Mouse (Mus musculus) neural tube, embryonic 10.5 days (tissue): ENCODE data around the gene Sod1.
"Not testable (repeated sequence)": the region's sequence is repeated elsewhere in the genome, so short reads cannot be mapped to it uniquely, and the experiment has no call there.

Source experiments
- DNase-seq: peaks from one replicate; pipeline ENCODE4 v3.0.0-alpha.2; 2017; ENCODE audit warnings: low spot score; ENCODE audit errors: extremely low spot score

The Sod1 gene

GRCm38 (mm10) chr16:90210717-90211116, 9.8 kb upstream of the Sod1 start:
- no peak for DNase-seq

DNA sequence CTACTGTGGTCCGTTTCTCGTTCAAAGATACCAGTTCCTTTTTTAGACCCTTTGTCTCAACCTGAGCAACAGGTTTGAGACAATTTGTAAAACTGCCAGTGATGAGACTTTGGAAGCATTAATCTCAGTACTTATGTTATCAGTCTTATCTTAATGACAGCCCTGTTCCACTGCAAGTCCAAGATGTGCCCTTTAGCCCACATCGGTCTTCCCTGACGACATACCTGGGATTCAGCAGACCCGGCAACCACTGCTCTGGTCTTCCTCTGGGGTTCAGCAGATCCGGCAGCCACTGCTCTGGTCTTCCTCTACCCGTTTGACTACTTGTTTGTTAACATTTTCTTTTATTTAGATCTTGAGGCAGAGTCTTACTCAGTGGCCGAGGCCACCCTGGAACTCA, 8.8 kb upstream of the Sod1 start:
- DNase-seq = no peak

GRCm38 (mm10) chr16:90213477-90214339, 6.8 kb upstream of the Sod1 start:
- DNase-seq = no peak

DNA sequence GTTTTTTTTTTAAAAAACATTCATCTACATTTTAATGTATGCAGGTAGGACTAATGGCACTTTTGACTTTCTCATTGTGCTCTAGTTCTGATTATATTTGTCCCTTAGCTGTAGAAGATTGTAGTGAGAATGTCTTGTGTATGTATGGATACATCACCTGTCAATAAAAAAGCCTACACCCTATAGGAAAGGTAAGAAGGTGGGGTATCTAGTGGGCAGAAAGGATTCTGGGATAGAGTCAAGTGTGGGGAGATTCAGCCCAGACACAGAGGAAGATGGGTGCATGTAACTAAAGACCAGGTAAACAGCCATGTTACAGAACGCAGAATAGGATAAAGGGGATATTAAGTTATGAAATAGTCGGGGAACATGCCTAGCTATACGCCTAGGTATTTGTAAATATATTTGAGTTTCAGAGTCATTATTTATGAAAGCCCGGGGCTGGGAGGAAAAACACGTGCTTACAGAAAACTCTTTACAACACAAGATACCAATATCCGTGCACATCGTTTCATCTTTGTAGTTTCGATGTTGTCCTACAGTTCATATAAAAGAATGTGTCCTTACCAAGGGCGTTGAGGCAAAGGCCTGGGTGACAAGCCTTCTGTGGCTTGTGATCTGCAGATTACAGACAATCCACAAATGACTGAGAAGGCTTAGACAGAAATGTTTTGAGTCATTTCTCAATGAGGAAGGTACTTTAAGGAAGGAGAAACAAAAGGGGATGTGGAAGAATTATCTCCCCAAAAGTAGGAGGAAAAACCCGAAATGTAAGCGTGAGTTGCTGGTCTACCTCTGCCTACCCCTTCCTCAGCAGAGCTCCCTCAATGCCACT, 5.6 kb upstream of the Sod1 start:
- DNase-seq = no peak

DNA sequence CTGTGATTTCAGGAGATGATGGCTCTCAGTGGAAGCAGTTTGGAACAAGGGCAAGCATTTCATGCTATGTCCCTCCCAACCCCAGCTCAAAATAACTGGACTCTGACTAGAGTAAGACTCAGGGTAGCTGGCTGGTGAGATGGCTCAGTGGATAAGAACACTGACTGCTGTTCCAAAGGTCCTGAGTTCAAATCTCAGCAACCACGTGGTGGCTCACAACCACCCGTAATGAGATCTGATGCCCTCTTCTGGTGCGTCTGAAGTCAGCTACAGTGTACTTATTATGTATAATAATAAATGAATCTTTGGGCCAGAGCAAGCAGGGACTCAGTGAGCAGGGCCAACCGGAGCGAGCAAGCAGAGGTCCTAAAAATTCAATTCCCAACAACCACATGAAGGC, 4.7 kb upstream of the Sod1 start:
- not testable (repeated sequence) for DNase-seq

- no peak for DNase-seq
These were observed 4.1 kb upstream of the Sod1 start for GRCm38 (mm10) chr16:90216414-90216813.

GRCm38 (mm10) chr16:90217356-90217755, 3.2 kb upstream of the Sod1 start:
- no peak for DNase-seq

DNA sequence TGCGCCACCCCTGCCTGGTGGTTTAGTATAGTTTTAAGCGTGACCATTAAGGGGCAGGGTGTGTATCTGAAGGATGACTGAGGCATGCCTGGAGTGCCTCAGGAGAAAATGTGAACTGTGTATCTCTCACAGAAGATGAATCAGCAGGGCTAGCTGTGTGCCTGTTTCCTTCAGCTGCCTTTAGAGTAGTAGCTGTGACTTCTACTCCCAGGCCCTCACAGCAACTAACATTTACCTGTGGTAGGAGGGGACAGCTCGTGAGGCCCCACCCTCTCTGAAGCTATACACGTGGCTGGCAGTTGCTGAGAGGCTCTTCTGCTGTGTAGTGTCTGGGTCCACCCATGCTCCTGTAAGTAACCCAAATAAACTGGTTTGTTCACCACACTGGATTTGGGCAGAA, 2.6 kb upstream of the Sod1 start:
- no peak for DNase-seq

GRCm38 (mm10) chr16:90219445-90219844, 1.1 kb upstream of the Sod1 start:
- not testable (repeated sequence) for DNase-seq

GRCm38 (mm10) chr16:90220892-90221431, 408 bp downstream of the Sod1 start:
- DNase-seq = no peak

DNA sequence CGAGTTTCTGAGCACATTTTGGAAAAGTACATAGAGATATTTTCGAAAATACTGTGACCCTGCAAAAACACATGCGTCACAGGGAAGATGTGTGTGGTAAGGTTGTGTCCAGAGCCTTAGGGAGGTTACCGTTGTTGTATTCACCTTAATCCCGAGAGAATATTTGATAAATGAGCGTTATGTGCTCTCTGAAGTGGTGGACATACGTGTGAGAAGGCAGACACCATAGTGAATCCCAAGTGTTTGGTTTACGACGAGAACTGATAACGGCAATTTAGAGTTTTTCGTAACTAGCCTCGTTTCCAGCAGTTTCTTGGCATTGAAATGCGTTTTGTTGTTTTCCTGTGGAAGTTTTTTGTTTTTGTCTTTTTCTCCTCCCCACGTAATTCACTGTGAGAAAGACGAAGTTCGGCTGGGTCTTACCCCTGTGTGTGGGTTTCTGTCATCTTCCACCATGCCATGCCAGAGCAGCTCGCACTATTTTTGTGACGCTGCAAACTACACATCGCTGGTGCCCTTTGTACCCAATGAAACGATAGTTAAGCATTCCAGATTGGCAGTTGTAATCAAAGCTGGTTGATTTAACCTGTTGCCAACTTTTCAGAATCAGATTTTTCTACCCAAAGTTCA, 1.0 kb downstream of the Sod1 start:
- no peak for DNase-seq

GRCm38 (mm10) chr16:90229897-90230296, 9.3 kb downstream of the Sod1 start:
- DNase-seq = no peak

DNA sequence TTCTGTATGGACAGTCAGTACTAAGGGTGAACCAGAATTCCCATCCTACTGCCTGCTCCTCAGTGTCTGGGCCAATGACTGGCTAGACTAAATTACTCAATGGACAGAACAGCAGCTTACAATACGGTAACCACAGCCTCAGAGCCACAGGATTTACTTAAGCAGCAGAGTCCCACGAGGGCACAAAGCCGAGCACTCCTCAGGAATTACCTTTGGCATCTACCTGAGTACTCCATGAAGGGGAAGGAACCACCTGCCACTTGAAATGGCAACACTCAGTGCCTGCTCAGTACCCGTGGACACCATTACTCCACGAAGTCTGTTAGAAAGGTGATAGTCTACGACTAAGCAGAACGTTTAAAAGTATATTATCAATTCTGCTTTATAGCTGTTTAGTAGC, 10.7 kb downstream of the Sod1 start:
- DNase-seq = no peak

DNA sequence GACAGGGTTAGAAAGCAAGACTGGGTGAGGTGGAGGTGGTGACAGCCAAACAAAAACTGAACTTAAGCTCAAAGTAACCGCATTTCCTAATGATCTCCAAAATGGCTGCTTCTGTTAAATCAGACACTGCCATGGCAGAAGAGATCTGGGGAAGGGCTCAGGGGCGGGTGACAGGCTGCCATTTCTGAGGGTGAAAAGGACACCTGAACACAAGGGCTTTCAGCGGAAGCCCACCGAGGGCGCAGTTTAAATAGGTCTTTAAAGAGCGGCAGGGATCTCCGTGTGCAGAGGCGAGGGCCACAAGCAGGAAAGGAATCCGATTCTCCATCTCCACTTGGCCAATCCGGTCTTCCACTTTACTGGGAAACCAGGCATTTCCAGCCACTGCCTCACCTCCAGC, 13.1 kb downstream of the Sod1 start:
- DNase-seq = no peak

GRCm38 (mm10) chr16:90234617-90235016, 14.1 kb downstream of the Sod1 start:
- no peak for DNase-seq

- no peak for DNase-seq
These were observed 14.6 kb downstream of the Sod1 start for GRCm38 (mm10) chr16:90235188-90235587.

DNA sequence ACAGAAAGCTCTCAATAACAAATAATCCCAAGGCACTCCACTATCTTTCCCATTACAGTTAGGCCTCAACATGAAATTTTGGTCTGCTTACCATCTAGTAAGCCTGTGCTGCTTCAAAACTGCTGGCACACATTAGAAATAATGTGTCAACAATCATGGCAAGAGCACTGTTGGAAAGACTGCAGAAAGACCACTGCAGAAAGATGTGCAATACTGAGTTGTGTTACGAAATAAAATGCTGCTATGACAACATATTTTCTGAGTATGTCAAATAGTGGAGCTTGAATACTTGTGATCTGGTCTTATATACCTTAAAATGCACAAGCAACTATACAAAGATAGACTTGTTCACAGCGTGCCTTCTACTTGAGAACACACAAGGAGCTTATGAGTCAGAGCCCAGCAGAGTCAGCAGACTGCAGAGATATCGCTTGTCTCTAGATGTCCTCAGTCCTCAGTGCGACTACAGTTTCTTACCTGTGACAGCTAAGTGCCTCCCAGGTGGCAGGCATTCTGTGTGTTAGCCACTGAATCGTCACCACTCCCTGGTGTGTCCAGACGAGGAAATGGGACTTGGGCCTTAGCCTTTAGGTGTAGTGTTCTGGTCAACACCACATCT, 18.7 kb downstream of the Sod1 start:
- no peak for DNase-seq

DNA sequence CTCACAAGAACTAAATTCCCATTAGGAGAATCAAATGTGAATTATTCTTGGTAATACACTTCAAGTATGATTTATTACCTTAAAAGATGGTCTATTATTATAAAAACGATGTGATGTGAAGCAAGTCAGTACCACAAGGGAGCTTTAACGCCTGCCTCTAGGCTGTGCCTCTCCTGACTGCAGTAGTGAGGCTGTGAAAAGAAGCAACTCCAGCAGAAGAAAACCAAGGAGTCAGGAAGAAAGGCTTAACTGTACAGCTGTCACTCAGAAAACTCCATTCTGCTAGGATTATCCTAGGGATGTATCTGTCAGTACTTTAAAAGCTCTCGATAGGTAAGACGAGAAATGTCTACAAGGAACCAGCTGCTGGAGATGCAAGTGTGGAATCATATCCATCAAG, 21.3 kb downstream of the Sod1 start:
- DNase-seq = no peak

DNA sequence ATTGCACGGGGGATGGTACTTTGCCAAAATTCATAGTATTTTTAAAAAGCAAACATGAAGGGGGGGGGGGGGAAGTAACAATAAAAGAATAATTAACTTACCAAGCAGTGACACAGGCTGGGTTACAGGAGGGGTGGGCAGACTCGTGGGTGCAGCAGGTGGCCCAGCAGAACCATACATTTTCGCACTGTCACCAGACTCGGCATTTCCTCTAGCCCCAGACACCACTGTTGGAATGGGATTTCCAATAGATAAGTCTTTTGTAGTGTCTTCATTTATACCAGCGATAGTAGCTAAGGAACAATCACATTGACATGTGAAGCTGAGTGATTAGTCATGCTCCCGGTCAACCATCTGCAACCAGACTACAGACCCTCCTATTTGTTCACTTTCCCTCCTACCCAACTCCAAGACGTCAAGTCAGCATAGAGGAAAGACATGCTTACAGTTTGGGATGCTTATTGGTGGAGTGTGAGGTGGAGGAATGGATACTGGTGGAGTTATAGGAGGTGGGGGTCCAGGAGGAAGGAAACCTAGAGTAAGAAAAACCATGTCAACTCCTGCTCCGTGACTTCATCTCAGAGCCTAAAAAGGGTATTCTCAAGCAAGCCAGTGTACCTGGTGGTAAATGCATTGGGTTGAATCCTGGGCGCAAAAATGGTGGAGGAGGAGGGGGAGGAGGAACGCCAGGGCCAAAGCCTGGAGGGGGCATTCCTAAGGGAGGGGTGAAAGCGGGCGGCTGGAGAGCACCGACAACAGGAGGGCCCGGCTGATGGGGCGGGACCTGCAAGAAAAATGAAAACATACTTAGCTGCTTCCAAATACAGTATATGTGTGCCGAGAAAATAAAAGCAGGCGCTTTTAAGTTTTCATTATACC, 22.1 kb downstream of the Sod1 start:
- DNase-seq = no peak

DNA sequence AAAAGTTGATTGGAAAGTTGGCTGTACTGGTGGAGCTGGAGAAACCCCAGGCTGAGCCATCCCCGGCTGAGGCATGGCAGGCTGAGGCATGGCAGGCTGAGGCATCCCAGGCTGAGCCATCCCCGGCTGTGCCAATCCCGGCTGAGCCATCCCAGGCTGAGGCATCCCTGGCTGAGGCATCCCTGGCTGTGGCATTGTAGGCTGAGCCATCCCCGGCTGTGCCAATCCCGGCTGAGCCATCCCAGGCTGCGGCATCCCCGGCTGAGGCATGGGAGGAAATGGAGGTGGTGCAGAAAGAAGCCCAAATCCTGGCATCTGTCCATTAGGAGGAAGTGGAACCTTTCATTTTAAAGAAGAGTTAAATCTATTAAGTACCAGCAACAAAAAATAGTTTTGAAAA, 29.5 kb downstream of the Sod1 start:
- DNase-seq = no peak
